Mouse (Mus musculus) CD4-positive, CD25-positive, alpha-beta regulatory T cell, adult 4 months (primary cell): Measurements from ENCODE around the gene Lrrc74a. TPM values are rescaled to one million over a fixed set of nuclear protein-coding genes. Genes with fewer than 3 reads are reported as not detected.

Source experiments
- ATAC-seq: one replicate; pipeline ENCODE4 v1.8.0; 2017
- polyA plus RNA-seq, 2 experiments: library from polyadenylated mRNA; unstranded; fragments of 100-300 nt; shearing (Covaris generic); gene quantifications; one replicate each; pipeline ENCODE4 v1.2.1; 2017

Gene Lrrc74a
- polyA plus RNA-seq, 2 experiments from 2014 or later, result not detected

GRCm38 (mm10) chr12:86719961-86720639 is 14.1 kb upstream of the Lrrc74a start:
- no peak for ATAC-seq

- ATAC-seq, result no peak
Measured at GRCm38 (mm10) chr12:86721453-86721852, 12.7 kb upstream of the Lrrc74a start.

- no peak for ATAC-seq
Measured at GRCm38 (mm10) chr12:86724300-86724699, 9.9 kb upstream of the Lrrc74a start.

GRCm38 (mm10) chr12:86725706-86726105 is 8.5 kb upstream of the Lrrc74a start:
- ATAC-seq, result peak; percentile 33

GRCm38 (mm10) chr12:86726120-86726640 is 8.0 kb upstream of the Lrrc74a start, which contains the start of gene Angel1:
TSS of gene Angel1 (minus strand) at chr12:86726460.
- peak; percentile 99 for ATAC-seq

GRCm38 (mm10) chr12:86761036-86761435 is 26.9 kb downstream of the Lrrc74a start:
- ATAC-seq, result no peak

GRCm38 (mm10) chr12:86764060-86764459 is 29.9 kb downstream of the Lrrc74a start:
- no peak for ATAC-seq

- ATAC-seq, result no peak
Measured at GRCm38 (mm10) chr12:86766467-86766866, 32.3 kb downstream of the Lrrc74a start.

- peak; percentile 59 for ATAC-seq
Measured at GRCm38 (mm10) chr12:86767868-86768631, 33.9 kb downstream of the Lrrc74a start.

- peak; percentile 78 for ATAC-seq
Measured at GRCm38 (mm10) chr12:86768986-86769580, 34.9 kb downstream of the Lrrc74a start.

- no peak for ATAC-seq
Measured at GRCm38 (mm10) chr12:86769819-86770218, 35.6 kb downstream of the Lrrc74a start.

- no peak for ATAC-seq
Measured at GRCm38 (mm10) chr12:86770261-86770670, 36.1 kb downstream of the Lrrc74a start.

- ATAC-seq, result no peak
Measured at GRCm38 (mm10) chr12:86770927-86771326, 36.8 kb downstream of the Lrrc74a start.

- peak; percentile 84 for ATAC-seq
Measured at GRCm38 (mm10) chr12:86771823-86772427, 37.8 kb downstream of the Lrrc74a start.

- no peak for ATAC-seq
Measured at GRCm38 (mm10) chr12:86772551-86772950, 38.4 kb downstream of the Lrrc74a start.

GRCm38 (mm10) chr12:86775561-86776280 is 41.6 kb downstream of the Lrrc74a start:
- ATAC-seq, result no peak

GRCm38 (mm10) chr12:86776341-86776860 is 42.2 kb downstream of the Lrrc74a start:
- ATAC-seq, result no peak

- ATAC-seq, result no peak
Measured at GRCm38 (mm10) chr12:86778531-86778930, 44.4 kb downstream of the Lrrc74a start.

GRCm38 (mm10) chr12:86779206-86779989 is 45.2 kb downstream of the Lrrc74a start:
- peak; percentile 60 for ATAC-seq

- ATAC-seq, result no peak
Measured at GRCm38 (mm10) chr12:86781654-86782202, 47.6 kb downstream of the Lrrc74a start.
